Mouse (Mus musculus) kidney, postnatal 0 days (tissue): ENCODE data around the gene Cdh4. TPM values are rescaled to one million over a fixed set of nuclear protein-coding genes. Genes with fewer than 3 reads are reported as not detected.

ENCODE experiments used
- ATAC-seq: fragments of 200-750 bp; cut with Nextera tagmentation; replicated peaks from 2 replicates; pipeline ENCODE4 v1.8.0; 2017; ENCODE audit warnings: low read depth, moderate number of reproducible peaks, moderate TSS enrichment, moderate library complexity; ENCODE audit not compliant: low FRiP score
- DNase-seq: peaks from one replicate; pipeline ENCODE4 v3.0.0-alpha.2; 2016; ENCODE audit warnings: low spot score
- H3K27ac ChIP-seq: fragments of 300-500 bp; sonication (generic); 2 replicates; pipeline ENCODE4 v1.5.1; 2014; ENCODE audit warnings: mild to moderate bottlenecking
- H3K27me3 ChIP-seq: fragments of 300-500 bp; sonication (generic); 2 replicates; pipeline ENCODE4 v1.6.1; 2014; ENCODE audit warnings: low read length, mixed read lengths; ENCODE audit not compliant: insufficient read depth
- H3K36me3 ChIP-seq: fragments of 300-500 bp; sonication (generic); 2 replicates; pipeline ENCODE4 v1.6.1; 2014; ENCODE audit warnings: low read length, mixed read lengths; ENCODE audit not compliant: insufficient read depth
- H3K4me1 ChIP-seq: fragments of 300-500 bp; sonication (generic); replicated peaks from 2 replicates; pipeline ENCODE4 v1.6.1; 2014; ENCODE audit warnings: antibody characterized with exemption, low read length, mixed read lengths; ENCODE audit not compliant: insufficient read depth
- H3K4me2 ChIP-seq: fragments of 300-500 bp; sonication (generic); 2 replicates; pipeline ENCODE4 v1.6.1; 2014; ENCODE audit warnings: mild to moderate bottlenecking, low read length, moderate library complexity, mixed read lengths
- H3K4me3 ChIP-seq: fragments of 300-500 bp; sonication (generic); replicated peaks from 2 replicates; pipeline ENCODE4 v1.5.1; 2014; ENCODE audit warnings: low read depth, low read length
- H3K9ac ChIP-seq: fragments of 300-500 bp; sonication (generic); 2 replicates; pipeline ENCODE4 v1.6.1; 2014; ENCODE audit warnings: low read depth, low read length
- H3K9me3 ChIP-seq: fragments of 300-500 bp; sonication (generic); replicated peaks from 2 replicates; pipeline ENCODE4 v1.6.1; 2016; ENCODE audit warnings: low read length, inconsistent platforms, mixed read lengths
- CTCF ChIP-seq: IDR thresholded peaks from 2 replicates; pipeline ENCODE4 v1.5.1; 2016; ENCODE audit warnings: antibody characterized with exemption, low read depth, mild to moderate bottlenecking, moderate library complexity
- WGBS: fragments of 180-500 bp; shearing (Covaris S2); extraction: QIAGEN DNeasy Blood & Tissue Kit; methylation state at CpG from one replicate; pipeline ENCODE4 v1.1.7; 2014; 5-methylcytosine and 5-hydroxymethylcytosine counted together
- polyA plus RNA-seq: library from polyadenylated mRNA; unstranded; fragments of >200 nt; fragmentation: Nextera tagmentation; extraction: Ambion mirVana; gene quantifications from 2 replicates; pipeline ENCODE4 v1.2.1, GENCODE M21; 2015

Gene Cdh4
- polyA plus RNA-seq, 1 experiment from 2014 or later = 11.5 TPM

GRCm38 (mm10) chr2:179519161-179519560 is 76.9 kb downstream of the Cdh4 start:
- DNase-seq (no peak), ATAC-seq (no peak)
- H3K27me3 ChIP-seq = no peaks in the 10 kb centered on the region
- H3K9ac ChIP-seq = no peak overlapping the region
- no peaks in the 10 kb centered on the region for H3K4me1 ChIP-seq
- H3K36me3 ChIP-seq = no peaks in the 10 kb centered on the region
- WGBS = 82% methylated on average over 7 of the region's 7 CpGs
- no peak for TF ChIP-seq CTCF
- H3K9me3 ChIP-seq = no peaks in the 10 kb centered on the region
- no peak overlapping the region for H3K4me3 ChIP-seq
- H3K27ac ChIP-seq = no peak overlapping the region
- no peak overlapping the region for H3K4me2 ChIP-seq

GRCm38 (mm10) chr2:179519931-179520330 is 77.7 kb downstream of the Cdh4 start:
- WGBS = 39% methylated on average over 7 of the region's 7 CpGs
- Histone ChIP-seq H3K4me2 (no peak overlapping the region), H3K27ac (no peak overlapping the region), H3K9me3 (no peaks in the 10 kb centered on the region), H3K4me1 (no peaks in the 10 kb centered on the region), H3K9ac (no peak overlapping the region), H3K27me3 (no peaks in the 10 kb centered on the region), H3K36me3 (no peaks in the 10 kb centered on the region), H3K4me3 (no peak overlapping the region)
- DNase-seq (no peak), ATAC-seq (no peak)
- TF ChIP-seq CTCF = no peak

DNA sequence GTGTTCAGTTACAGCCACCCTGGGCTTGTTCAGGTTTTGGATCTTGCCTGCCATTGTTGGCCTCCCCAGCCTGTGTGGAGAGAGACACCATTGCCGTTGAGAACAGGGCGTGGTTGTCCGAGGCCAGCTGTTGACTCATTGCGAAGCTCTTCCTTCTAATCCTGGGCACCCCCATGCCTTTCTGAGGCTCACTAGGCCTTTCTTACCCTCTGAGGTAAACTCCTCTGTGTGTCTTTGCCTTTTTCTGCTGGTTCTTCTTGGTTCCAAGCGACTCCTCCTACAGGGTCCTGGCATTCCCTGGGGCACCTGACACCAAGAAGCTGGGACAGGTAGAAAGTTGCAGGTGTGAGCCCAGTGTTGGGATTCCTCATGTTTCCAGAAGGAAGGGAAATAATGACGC is 78.7 kb downstream of the Cdh4 start:
- 75% methylated on average over 6 of the region's 6 CpGs for WGBS
- H3K4me3 ChIP-seq = no peak overlapping the region
- H3K27me3 ChIP-seq = no peaks in the 10 kb centered on the region
- TF ChIP-seq CTCF = no peak
- H3K27ac ChIP-seq = no peak overlapping the region
- H3K9me3 ChIP-seq = no peaks in the 10 kb centered on the region
- DNase-seq (no peak), ATAC-seq (no peak)
- H3K4me1 ChIP-seq = no peaks in the 10 kb centered on the region
- no peaks in the 10 kb centered on the region for H3K36me3 ChIP-seq
- no peak overlapping the region for H3K9ac ChIP-seq
- H3K4me2 ChIP-seq = no peak overlapping the region

GRCm38 (mm10) chr2:179521444-179521843 is 79.2 kb downstream of the Cdh4 start:
- no peak for DNase-seq
- H3K9ac ChIP-seq = no peak overlapping the region
- H3K4me2 ChIP-seq = no peak overlapping the region
- no peak overlapping the region for H3K27ac ChIP-seq
- H3K4me1 ChIP-seq = no peaks in the 10 kb centered on the region
- H3K4me3 ChIP-seq = no peak overlapping the region
- no peak for ATAC-seq
- no peak for TF ChIP-seq CTCF
- H3K36me3 ChIP-seq = no peaks in the 10 kb centered on the region
- WGBS = 54% methylated on average over 5 of the region's 5 CpGs
- no peaks in the 10 kb centered on the region for H3K9me3 ChIP-seq
- no peaks in the 10 kb centered on the region for H3K27me3 ChIP-seq

- Histone ChIP-seq H3K36me3 (no peaks in the 10 kb centered on the region), H3K9ac (no peak overlapping the region), H3K4me3 (no peak overlapping the region), H3K4me1 (no peaks in the 10 kb centered on the region), H3K9me3 (no peaks in the 10 kb centered on the region), H3K27me3 (no peaks in the 10 kb centered on the region), H3K27ac (no peak overlapping the region), H3K4me2 (no peak overlapping the region)
- no peak for TF ChIP-seq CTCF
- WGBS = 25% methylated on average over 8 of the region's 8 CpGs
- ATAC-seq (no peak), DNase-seq (no peak)
Observed at GRCm38 (mm10) chr2:179522141-179522540, 79.9 kb downstream of the Cdh4 start.

DNA sequence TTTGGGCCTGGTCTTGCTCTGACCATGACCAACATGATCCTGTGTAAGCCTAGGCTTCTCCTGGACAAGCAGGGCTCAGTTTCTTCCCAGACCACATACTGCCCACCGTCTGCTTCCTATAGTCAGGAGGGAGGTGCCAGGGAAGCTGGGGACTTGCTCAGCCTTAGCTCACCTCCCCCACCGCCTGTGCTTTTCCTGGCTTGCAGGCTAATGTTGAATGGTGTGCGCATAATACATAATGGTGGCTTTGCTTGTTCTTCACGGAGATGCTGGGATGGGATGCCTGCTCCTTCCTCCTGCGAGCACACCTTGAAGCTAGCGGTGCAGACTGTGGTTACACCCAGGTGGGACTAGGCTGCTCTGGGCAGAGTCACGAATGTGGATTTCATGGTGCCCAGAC is 84.7 kb downstream of the Cdh4 start:
- H3K9ac ChIP-seq = no peak overlapping the region
- no peaks in the 10 kb centered on the region for H3K9me3 ChIP-seq
- H3K27me3 ChIP-seq = no peaks in the 10 kb centered on the region
- H3K4me3 ChIP-seq = no peak overlapping the region
- H3K4me2 ChIP-seq = no peak overlapping the region
- no peak for TF ChIP-seq CTCF
- H3K4me1 ChIP-seq = no peaks in the 10 kb centered on the region
- no peaks in the 10 kb centered on the region for H3K36me3 ChIP-seq
- no peak for DNase-seq
- WGBS = 71% methylated on average over 7 of the region's 7 CpGs
- no peak overlapping the region for H3K27ac ChIP-seq
- ATAC-seq = no peak

- Histone ChIP-seq H3K4me3 (no peak overlapping the region), H3K4me2 (no peak overlapping the region), H3K4me1 (no peaks in the 10 kb centered on the region), H3K27me3 (no peaks in the 10 kb centered on the region), H3K36me3 (no peaks in the 10 kb centered on the region), H3K27ac (no peak overlapping the region), H3K9ac (no peak overlapping the region), H3K9me3 (no peaks in the 10 kb centered on the region)
- WGBS = 60% methylated on average over 7 of the region's 7 CpGs
- ATAC-seq (no peak), DNase-seq (no peak)
- TF ChIP-seq CTCF = no peak
Observed at GRCm38 (mm10) chr2:179530436-179531040, 88.3 kb downstream of the Cdh4 start.
